Mouse (Mus musculus): ENCODE data around the gene Phrf1. TPM values are rescaled to one million over a fixed set of nuclear protein-coding genes. Genes with fewer than 3 reads are reported as not detected.

Gene Phrf1
- 10 to 100 TPM; 46.1 to 47.4 TPM for total RNA-seq (2021)

GRCm38 (mm10) chr7:141228279-141229067, at the start of gene Phrf1:
TSS of gene Phrf1 (plus strand) at chr7:141228784.
- peak; percentile 93 to 97 for DNase-seq
- intact Hi-C loops (cut with DNase I): loop anchor here (2.0 kb wide), 1 partner anchor 134 kb away; no protein-coding TSS in a partner anchor

GRCm38 (mm10) chr7:141188194-141188593, 40.4 kb upstream of the Phrf1 start:
- no peak for DNase-seq
- intact Hi-C loops (cut with DNase I): no loop called here

GRCm38 (mm10) chr7:141188733-141189132, 39.9 kb upstream of the Phrf1 start:
- intact Hi-C loops (cut with DNase I): no loop called here
- no peak for DNase-seq

GRCm38 (mm10) chr7:141190220-141190619, 38.4 kb upstream of the Phrf1 start:
- intact Hi-C loops (cut with DNase I): loop anchor here (5.0 kb wide), 2 partner anchors 243 to 333 kb away; partner anchors contain the start of genes Bet1l, Gm45785 and Ric8a
- DNase-seq: no peak

- intact Hi-C loops (cut with DNase I): loop anchor here (5.0 kb wide), 2 partner anchors 244 to 334 kb away; partner anchors contain the start of genes Bet1l, Gm45785 and Ric8a
- peak in 1 of 2 experiments; percentile 42 for DNase-seq
These were observed 37.5 kb upstream of the Phrf1 start for GRCm38 (mm10) chr7:141191036-141191435.

GRCm38 (mm10) chr7:141191796-141192685, 36.5 kb upstream of the Phrf1 start:
- no peak for DNase-seq
- intact Hi-C loops (cut with DNase I): loop anchor here (5.0 kb wide), 2 partner anchors 245 to 335 kb away; partner anchors contain the start of genes Bet1l, Gm45785 and Ric8a

- no peak for DNase-seq
- intact Hi-C loops (cut with DNase I): loop anchor here (5.0 kb wide), 2 partner anchors 246 to 336 kb away; partner anchors contain the start of genes Bet1l, Gm45785 and Ric8a
These were observed 35.7 kb upstream of the Phrf1 start for GRCm38 (mm10) chr7:141192776-141193347.

- intact Hi-C loops (cut with DNase I): loop anchor here (5.0 kb wide), 2 partner anchors 246 to 336 kb away; partner anchors contain the start of genes Bet1l, Gm45785 and Ric8a
- peak in 1 of 2 experiments; percentile 56 for DNase-seq
These were observed 35.2 kb upstream of the Phrf1 start for GRCm38 (mm10) chr7:141193348-141193856.

- peak; percentile 98 to 99 for DNase-seq
- intact Hi-C loops (cut with DNase I): loop anchor here (5.0 kb wide), 2 partner anchors 247 to 337 kb away; partner anchors contain the start of genes Bet1l, Gm45785 and Ric8a
These were observed 34.6 kb upstream of the Phrf1 start, which contains the start of the genes Hras and Lrrc56 for GRCm38 (mm10) chr7:141193948-141194347. TSS of gene Hras (minus strand) at chr7:141194005. TSS of gene Lrrc56 (plus strand) at chr7:141194157.

- intact Hi-C loops (cut with DNase I): loop anchor here (5.0 kb wide), 2 partner anchors 247 to 337 kb away; partner anchors contain the start of genes Bet1l, Gm45785 and Ric8a
- DNase-seq: no peak
These were observed 34.2 kb upstream of the Phrf1 start for GRCm38 (mm10) chr7:141194409-141194808.

GRCm38 (mm10) chr7:141194830-141195229, 33.8 kb upstream of the Phrf1 start:
- peak; percentile 87 to 93 for DNase-seq
- intact Hi-C loops (cut with DNase I): loop anchor here (5.0 kb wide), 2 partner anchors 248 to 338 kb away; partner anchors contain the start of genes Bet1l, Gm45785 and Ric8a

- intact Hi-C loops (cut with DNase I): no loop called here
- DNase-seq: no peak
These were observed 32.8 kb upstream of the Phrf1 start for GRCm38 (mm10) chr7:141195754-141196153.

- intact Hi-C loops (cut with DNase I): no loop called here
- no peak for DNase-seq
These were observed 31.8 kb upstream of the Phrf1 start for GRCm38 (mm10) chr7:141196619-141197282.

- DNase-seq: no peak
- intact Hi-C loops (cut with DNase I): no loop called here
These were observed 30.5 kb upstream of the Phrf1 start for GRCm38 (mm10) chr7:141198121-141198520.

GRCm38 (mm10) chr7:141204546-141204945, 24.0 kb upstream of the Phrf1 start:
- no peak for DNase-seq
- intact Hi-C loops (cut with DNase I): no loop called here

GRCm38 (mm10) chr7:141205504-141205903, 23.1 kb upstream of the Phrf1 start:
- intact Hi-C loops (cut with DNase I): no loop called here
- no peak for DNase-seq

GRCm38 (mm10) chr7:141206182-141206937, 22.2 kb upstream of the Phrf1 start:
- intact Hi-C loops (cut with DNase I): no loop called here
- DNase-seq: no peak

GRCm38 (mm10) chr7:141209526-141209925, 19.1 kb upstream of the Phrf1 start:
- no peak for DNase-seq
- intact Hi-C loops (cut with DNase I): no loop called here

- intact Hi-C loops (cut with DNase I): no loop called here
- no peak for DNase-seq
These were observed 18.4 kb upstream of the Phrf1 start for GRCm38 (mm10) chr7:141210137-141210536.
